Mouse (Mus musculus) embryo, embryonic 11.5 days (tissue): ENCODE results near the gene Cacna1s.

Experiments
- DNase-seq: peaks from one replicate; pipeline ENCODE4 v3.0.0-alpha.2; 2012; ENCODE audit warnings: low read depth, low spot score

Gene Cacna1s

DNA sequence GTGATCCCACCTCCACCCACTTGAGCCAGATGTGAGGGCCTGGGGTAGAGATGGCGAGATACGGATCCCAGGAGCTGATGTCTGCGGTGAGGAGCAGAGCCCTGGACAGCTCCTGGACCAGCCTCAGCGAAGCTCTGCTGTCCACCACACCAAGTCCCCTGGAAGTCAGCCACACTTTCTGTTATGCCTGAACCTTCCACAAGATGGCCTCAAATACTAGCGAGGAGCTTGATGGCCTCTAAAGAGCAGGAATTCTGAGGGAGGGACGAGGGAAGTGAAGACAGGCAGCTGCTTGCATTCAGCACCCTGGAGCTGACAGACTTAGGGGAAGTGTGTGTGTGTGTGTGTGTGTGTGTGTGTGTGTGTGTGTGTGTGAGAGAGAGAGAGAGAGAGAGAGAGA is 1.1 kb upstream of the Cacna1s start:
- peak; percentile 76 for DNase-seq

DNA sequence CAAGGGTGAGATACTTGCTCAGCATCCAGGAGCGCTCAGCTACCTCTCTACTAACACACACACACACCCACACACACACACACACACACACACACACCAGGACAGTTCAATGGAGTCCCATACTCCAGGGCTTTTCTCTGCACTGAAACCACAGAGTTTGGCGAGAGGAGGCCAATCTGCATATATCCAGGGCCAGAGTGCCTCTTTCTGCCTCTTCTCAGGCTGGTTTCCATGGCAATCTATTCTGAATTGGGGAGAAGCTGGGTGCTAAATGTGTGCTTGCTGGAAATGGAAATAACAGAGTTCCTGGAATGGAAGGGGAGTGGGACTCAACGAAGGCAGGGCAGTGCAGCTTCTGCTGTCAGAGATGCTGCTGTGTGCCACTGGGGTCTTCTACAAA is 3.2 kb downstream of the Cacna1s start:
- no peak for DNase-seq

DNA sequence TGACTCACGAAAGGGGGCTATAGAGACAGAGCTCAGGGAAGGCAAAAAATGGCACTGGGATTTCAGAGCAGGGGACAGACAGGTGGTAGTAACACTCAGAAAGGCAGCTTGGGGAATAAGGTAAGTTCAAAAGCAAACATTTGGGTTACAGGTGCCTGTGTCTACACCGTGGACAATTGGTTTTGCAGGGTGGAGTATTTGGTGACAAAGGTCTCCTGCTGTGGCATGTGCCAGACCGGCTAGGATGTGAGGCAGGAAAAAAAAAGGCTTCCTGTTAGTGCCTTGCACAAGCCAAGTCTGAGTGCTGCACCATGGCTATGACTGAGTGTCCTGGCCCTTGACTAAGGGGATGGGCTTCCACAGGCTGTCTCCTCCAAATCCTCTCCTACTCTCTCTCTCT is 6.0 kb downstream of the Cacna1s start:
- no peak for DNase-seq

DNA sequence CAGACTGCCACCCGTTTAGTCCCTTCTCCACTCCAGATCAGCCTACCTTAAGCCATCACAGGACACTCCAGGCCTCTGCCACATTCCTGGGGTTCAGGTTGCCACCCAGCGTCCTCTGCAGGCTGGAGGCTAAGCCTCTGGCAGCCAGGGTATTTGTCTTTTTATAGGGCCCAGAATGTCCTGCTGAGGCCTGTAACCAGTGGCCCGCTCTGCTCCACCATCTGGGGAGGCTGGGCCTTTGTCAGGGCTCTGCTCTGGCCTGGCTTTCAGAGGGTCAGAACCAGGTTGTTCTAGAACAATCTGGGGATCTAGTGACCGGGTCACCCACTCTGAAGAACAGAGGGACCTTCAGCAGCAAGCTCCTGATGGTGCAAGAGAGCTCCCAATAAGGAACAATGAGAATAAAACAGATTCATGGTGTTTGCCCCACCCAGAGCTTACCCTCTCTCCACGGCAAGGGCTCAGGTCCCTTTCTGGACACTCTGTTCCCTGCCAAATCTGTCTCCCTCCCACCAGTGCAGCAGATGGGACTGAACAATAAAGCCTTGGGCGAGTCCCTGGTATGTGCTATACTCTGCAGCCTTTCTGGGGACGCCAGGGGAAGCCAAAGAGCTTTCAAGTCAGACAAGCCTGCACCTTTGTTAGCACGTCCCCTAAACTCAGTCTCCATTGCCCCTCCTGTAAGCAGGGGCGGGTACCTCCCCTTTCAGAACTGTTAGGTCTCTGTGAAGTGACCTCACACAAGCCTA is 8.7 kb downstream of the Cacna1s start:
- DNase-seq: no peak

DNA sequence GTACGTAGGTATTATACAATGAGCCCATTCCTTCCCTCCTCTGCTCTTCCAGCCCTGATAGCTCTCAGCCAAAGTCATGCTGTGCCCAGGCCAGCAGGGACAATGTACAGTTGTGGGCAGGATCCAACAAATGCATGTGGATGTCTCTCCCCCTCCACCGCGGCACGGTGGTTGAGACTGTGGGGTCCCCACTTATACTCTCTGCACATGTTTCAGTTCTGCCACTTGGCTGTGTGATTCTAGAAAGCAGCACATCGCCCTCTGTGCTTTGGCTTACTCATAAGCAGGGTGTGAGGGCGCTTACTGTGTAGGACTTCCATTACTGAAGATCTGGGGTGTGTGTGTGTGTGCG is 9.2 kb downstream of the Cacna1s start:
- no peak for DNase-seq

DNA sequence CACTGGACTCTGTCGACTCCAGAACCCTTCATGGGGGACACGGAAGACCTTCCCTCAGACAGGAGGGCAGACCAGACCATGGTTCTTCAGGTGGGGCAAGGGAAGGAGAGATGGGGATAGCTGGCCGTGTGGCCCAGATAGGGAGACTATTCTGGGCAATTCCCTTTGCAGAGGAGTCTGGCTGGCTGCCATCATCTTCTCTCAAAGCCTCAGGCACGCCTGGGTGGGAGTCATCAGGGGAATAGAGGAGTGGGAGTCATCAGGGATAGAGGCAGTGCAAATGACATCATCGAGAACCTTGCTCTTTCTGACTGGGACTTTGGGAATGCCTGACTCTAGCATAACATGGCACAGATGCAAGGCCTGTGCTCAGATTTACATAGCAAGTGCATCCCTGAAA is 11.4 kb downstream of the Cacna1s start:
- DNase-seq: no peak

DNA sequence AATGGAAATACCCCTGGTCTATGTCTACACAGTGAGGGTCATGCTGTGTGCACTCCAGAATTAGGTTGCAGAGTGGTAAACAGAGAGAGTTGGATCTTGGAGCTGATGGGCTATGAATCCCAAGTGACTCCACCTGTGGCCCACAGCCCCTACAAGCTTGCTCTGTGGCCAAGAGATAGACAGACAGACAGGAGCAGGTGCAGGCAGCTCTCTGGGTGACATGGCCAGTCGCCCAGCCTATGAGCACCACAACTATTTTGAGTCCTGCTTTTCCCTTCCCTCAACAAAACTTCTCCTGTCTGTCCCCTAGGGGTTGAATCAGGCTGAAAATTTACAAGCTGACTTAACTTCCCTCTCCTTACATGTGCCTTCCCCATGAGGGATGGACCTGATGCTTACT is 14.1 kb downstream of the Cacna1s start:
- no peak for DNase-seq

DNA sequence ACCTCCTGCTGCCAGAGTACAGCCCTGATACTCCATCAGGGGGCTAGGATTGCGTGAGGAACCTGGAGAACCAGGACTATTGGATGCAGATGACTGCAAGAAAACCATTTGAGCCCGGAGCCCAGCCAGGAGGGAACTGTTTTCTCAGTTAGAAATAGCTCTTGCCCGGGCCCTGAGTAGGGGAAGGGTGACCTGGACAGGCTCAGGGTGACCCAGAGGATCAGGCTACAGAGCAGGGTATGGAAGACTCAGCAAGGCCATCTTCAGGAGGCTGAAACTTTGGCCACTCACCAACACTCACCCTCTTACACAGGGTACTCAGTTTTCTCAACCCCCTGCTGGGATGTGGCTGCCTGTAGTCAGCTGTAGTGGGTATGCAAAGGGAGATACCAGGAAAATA is 15.0 kb downstream of the Cacna1s start:
- DNase-seq: no peak

DNA sequence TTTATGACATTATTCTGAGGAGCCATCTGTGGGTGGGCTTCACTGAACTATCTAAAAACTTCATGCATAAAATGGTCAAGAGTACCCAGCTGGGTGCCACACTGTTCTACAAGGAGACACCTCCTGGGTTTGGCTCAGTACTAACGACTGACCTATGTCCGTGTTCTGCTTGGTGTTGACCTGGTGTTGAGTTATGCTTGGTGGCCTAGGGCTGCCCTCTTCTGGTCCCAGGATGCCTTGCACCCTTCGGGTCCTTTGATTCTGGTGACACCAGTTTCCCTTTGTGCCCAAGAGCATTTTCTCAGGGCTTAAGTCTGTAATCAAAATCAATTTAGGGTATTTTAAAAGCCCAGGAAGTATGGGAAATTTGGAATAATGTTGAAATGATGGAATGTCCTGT is 23.5 kb downstream of the Cacna1s start:
- DNase-seq: peak; percentile 16

DNA sequence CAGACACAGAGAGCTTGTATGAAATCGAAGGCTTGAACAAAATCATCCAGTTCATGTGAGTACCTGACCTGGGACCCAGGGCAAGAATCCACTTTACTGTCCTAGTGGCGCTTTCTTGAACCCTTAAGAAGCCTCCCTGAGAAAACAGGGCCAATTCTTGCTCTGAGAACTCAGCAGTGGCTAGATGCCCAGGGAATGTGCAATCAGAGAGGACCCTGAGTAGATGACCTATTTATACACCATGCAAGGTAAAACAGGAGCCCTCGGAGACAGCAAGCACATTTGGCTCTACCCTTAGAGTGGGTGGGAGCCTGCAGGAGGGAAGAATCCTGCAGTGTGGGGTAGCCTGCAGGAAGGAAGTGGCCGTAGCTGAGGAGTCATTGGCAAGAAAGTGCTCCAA is 25.1 kb downstream of the Cacna1s start:
- DNase-seq: no peak

DNA sequence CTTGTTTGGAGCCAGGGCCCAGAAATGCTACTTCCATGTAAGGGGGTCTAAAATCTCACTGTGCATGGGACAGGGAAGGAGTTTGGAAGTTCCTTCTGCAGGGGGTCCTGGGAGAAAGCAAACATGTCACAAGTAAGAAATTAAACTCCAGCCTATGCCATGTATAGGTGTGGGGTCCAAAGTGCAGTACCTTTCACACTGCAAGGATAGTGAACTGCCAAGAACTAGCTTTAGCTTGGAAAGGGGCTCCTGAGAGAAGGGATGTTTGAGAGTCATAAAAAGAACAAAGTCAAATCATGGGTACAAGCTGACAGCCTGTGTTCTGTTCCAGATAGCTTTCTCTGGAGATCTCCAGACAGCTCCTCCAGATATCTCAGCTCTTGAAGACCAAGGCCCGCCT is 28.6 kb downstream of the Cacna1s start:
- no peak for DNase-seq

DNA sequence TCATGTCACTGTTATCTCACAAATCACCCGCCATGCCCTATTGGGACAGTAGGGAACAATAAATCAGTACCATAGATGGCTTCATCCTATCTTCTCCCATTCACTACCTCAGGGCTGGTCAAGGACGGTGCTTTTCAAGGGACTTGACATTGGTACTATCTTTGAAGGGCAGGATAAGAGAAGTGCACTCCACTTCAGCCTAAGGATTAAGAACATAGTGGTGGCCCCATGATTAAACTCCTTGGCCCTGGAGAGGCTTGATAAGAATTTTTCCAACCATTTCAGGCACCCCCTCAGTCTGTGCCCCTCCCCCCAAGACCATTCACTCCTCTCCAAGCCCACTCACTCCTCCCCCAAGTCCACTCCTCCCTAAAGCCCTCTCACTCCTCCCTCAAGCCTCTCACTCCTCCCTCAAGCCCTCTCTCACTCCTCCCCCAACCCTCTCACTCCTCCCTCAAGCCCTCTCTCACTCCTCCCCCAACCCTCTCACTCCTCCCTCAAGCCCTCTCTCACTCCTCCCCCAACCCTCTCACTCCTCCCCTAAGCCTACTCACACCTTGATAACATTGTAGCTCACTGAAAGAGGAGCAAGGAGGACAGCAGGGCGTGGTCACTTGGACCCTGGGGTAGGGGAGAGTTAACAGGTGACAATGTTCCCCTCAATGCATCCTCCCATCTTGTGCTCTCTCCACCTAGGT is 33.6 kb downstream of the Cacna1s start:
- no peak for DNase-seq

DNA sequence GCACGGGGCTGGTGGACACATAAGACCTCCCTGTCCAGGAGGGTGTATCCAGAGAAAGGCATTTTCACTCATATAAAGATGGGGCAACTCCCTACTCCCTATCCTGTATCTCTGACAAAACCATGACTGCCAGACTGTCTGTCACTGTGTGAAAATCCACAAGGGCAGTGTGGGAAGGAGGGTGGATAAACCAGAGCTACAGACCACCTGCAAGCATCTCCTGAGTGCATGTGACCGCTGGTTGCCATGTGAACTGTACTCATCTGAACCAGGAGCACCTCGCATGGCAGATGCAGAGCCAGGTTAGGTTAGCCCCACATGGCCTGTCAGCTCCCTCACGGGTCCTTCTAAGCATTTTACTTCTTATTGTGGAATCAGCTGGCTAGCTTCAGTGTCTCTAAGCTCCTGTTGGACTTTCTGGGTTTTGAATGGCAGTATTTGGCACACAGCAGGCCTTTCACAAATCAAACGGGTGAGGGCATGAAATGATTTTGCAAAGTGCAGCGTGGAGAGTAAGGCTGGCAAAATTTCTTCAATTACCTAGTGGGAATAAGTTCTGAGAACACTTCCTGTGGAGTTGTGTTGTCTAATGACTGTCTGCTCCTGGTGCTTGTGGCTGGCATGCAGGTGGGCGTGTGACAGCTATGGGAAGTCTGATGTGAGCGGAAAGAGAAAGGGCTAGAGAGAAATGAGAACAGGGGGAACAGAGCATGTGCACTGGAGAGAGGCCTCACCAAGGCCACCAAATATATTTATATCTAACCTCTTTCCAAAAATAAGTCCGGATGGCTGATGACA is 37.0 kb downstream of the Cacna1s start:
- no peak for DNase-seq

DNA sequence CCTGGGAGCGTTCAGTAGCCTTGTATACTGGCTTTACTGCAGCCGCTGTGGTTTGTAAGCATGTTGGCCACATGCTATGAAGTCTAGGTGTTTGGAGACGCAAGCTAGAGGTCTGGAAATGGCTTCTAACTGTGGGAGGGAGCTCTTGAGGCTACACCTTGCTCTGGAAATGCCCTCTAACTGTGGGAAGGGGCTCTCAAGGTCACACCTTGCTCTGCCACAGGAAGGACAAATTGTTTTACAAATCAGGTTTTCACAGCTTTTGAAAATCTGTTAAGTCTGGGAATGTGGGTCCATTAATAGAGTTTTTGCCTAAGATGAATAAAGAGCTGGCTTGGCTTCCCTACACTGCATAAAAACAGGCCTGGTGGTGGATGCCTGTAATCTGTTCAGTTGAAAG is 41.2 kb downstream of the Cacna1s start:
- no peak for DNase-seq

DNA sequence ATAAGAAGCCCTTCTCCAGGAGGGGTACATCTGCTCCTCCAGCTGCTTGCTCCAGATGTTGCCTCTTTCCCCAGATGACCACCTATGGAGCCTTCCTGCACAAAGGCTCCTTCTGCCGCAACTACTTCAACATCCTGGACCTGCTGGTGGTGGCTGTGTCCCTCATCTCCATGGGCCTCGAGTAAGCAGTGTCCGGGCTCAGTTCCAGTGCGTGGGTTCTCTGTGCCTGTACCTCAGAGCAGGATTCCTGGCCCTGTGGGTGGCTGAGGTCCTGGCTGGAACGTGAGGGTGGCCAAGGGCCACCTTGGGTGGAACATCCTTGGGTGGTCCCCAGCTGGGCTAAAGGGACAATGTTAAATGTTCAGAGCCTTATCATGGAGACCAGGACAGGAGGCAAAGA is 42.3 kb downstream of the Cacna1s start:
- no peak for DNase-seq

DNA sequence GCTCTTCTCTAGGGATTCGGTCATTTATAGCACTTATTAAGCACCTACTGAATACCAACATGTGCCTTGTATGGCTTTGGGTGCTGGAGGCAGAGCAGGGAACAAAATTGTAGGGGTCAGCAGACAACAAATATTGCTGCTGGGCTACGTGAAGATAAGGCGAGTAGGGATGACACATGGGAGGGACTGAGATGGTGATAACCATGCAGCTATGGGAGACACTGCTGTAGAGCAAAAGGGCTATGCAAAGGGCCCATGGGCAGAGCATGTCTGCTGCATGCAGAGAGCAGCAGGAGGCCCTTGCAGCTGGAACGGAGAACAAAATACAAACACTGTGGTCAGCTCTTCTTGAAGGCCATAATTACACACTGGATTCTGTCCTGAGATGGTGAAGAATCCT is 49.5 kb downstream of the Cacna1s start:
- no peak for DNase-seq

DNA sequence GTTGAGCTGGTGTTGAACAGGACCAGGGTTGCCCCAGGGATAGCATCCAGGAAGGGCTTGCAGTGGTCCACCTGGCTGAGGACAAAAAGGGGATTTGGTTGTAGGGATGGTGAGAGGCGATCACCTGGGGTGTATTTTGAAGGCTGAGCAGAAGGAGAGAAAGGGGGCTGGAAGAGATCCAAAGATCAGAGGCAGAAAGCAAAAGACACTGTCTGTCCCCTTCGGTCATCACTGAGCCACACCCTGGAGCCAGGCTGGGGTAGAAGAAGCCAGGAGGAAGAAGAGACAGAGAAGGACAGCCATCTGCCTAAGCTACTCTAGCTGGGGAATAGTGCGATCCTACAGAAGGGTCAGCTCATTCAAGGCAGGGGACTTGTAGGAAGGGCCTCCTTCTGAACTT is 50.0 kb downstream of the Cacna1s start:
- DNase-seq: no peak

DNA sequence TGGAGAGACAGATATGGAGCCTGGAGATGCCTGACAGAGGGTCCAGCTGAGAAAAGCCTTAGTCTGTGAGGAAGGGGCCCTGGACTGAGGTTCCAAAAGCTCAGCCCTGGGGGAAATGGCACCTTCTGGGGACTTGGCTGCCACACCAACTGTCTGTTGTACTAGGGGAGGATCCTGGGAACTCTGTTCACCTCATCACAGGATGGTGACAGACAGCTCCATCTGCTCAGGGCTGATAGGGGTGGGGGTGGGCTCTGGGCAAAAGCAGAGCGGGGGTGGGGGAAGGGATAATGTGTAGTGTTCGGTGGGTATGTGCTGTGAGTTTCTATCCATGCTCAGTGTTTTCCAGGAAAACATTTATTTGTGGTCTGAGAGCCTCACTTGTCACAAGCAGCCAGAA is 50.4 kb downstream of the Cacna1s start:
- no peak for DNase-seq

DNA sequence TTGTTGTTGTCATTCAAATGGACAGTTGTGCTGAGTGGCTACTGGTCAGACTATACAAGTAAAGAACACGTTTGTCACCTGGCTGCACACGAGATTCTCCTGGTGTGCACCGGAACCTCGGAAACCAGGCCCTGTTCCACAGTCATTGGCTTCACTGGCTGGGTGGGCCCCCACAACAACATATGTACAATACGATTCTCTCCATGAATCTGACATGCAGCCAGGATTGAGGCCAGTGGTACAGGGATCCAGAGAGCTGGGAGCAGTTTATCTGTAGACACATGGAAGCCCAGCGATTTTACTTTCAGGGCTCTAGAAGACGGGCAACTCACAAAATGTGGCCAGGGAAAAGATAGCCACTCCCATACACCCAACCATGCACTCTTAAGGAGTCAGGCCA is 51.1 kb downstream of the Cacna1s start:
- DNase-seq: no peak

DNA sequence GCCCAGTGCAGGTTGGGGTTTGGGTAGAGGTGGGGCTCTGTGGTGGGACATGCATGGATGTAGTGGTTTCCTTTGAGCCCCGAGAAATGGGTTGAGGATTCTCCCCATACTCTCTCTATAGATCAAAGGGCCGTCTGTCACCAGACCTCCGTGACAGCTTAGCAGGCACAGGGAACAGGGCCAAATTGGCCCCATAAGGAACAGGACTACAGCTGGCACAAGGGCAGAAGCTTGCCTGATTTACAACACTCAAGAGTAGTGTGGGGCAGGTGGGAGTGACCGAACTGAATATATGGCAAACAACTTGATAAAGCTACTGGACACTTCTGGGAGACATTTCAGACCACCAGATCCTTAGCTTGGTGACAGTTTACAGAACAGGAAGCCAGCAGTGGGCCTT is 52.2 kb downstream of the Cacna1s start:
- no peak for DNase-seq

DNA sequence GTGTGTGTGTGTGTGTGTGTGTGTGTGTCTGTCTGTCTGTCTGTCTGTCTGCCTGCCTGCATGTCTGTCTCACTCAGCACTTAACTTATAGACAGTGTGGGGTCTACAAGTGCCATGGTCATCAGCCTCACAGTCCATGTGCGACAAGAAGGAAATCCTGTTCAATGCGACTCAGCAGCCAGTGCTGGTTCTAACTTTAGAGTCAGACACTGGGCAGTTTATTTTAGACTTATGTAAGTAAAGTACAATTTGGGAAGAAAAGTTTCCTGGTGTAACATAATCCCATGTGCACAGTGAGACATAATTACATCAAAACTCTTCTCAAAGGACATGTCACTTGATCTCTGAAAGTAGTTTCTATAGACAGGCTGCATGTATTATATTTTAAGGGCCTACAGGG is 56.9 kb downstream of the Cacna1s start:
- no peak for DNase-seq

DNA sequence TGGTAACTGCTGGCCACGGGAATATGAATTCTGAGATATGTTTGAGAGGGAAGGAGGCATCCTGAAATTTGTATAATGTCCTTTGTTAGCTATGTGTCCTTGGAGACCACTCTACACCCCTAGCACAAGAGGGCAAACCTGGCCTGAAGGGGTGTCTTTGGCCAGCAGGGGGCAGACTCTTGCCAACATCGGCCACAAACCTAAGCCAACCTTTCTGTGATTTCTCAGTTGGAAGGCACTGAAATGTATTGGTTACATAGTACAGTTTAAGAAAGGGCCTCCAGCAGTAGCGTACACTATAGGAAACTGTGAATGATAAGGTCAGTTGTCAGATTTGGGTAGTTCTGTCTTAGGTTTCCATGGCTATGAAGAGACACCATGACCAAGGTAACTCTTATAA is 63.6 kb downstream of the Cacna1s start:
- no peak for DNase-seq

DNA sequence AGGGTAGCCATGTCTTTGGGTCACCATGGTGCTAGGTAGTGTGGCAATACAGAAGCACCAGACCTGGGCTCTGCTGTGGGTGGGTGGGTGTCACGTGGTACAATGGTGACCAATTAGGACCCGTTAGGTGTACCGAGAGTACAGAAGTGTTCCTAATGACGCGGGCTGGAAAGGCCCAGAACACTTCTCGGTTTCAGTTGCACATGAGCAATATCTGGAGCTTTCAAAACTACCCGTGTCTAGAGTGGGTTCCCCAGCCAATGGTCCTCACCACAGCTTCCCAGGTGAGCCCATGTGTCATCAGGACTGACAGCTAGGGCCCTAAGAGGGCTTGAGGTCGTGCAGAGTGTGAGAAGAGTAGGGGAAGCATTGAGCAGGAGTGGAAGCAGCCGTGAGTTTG is 64.5 kb downstream of the Cacna1s start:
- DNase-seq: no peak
